Mouse (Mus musculus): ENCODE results near the gene Oaz1. TPM values are rescaled to one million over a fixed set of nuclear protein-coding genes. Genes with fewer than 3 reads are reported as not detected.

The Oaz1 gene
- 1,342 and 1,351 TPM in 2 replicates for polyA plus RNA-seq (2015; fragmentation: Nextera tagmentation; extraction: Ambion mirVana)

- no peaks in the 10 kb centered on the region for H3K27me3 ChIP-seq (replicated peaks; ENCODE audit: control insufficient read depth, insufficient read depth, low read length)
- H3K9ac ChIP-seq (replicated peaks; ENCODE audit: low read depth, low read length) = peak within 1 kb of the TSS; percentile 90
- WGBS = under 1% methylated on average over 79 of the region's 82 CpGs
- H3K4me2 ChIP-seq (ENCODE audit: low read length) = peak within 1 kb of the TSS; percentile 96
- H3K36me3 ChIP-seq (ENCODE audit: control insufficient read depth, insufficient read depth) = peaks cover 10% of the 10 kb centered on the region
- peak within 1 kb of the TSS; percentile 92 for H3K27ac ChIP-seq (ENCODE audit: low read length)
- peak; percentile 98 for ATAC-seq
- peaks cover 25% of the 10 kb centered on the region for H3K4me1 ChIP-seq (replicated peaks; ENCODE audit: control insufficient read depth, insufficient read depth, low read length)
- H3K4me3 ChIP-seq (replicated peaks; ENCODE audit: low read length) = peak within 1 kb of the TSS; percentile 84
- H3K9me3 ChIP-seq (ENCODE audit: control insufficient read depth, low read length) = no peaks in the 10 kb centered on the region
These were observed at the start of gene Oaz1 for GRCm38 (mm10) chr10:80826151-80827062. Gene Oaz1 (plus strand): TSS chr10:80826656.

DNA sequence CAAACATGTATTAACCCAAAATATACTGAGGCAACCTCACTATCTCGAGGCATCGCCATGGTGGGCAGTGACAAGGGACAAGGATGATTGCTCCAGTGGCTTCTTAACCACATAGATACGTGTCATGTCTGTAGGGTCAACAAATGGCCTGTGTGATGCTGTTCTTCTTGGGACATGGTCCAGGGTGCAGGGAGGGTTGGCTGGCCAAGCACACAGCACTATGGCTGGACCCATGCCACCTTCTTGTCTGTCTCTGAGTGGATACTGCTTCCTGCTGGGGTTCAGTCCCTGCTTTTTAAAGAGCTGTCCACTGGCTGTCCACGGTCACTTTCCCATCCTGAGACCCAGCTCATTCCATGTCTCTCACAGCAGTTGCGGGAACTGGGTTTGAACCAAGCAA, 49.3 kb upstream of the Oaz1 start:
- no peak for ATAC-seq
- H3K4me1 ChIP-seq (replicated peaks; ENCODE audit: control insufficient read depth, insufficient read depth, low read length) = peaks cover 7% of the 10 kb centered on the region
- no peaks in the 10 kb centered on the region for H3K27me3 ChIP-seq (replicated peaks; ENCODE audit: control insufficient read depth, insufficient read depth, low read length)
- no peaks in the 10 kb centered on the region for H3K9me3 ChIP-seq (ENCODE audit: control insufficient read depth, low read length)
- 95% methylated on average over 5 of the region's 5 CpGs for whole genome bisulfite sequencing
- H3K9ac ChIP-seq (replicated peaks; ENCODE audit: low read depth, low read length) = no peak overlapping the region
- H3K36me3 ChIP-seq (ENCODE audit: control insufficient read depth, insufficient read depth) = peaks cover 41% of the 10 kb centered on the region
- H3K4me2 ChIP-seq (ENCODE audit: low read length) = no peak overlapping the region
- no peak overlapping the region for H3K27ac ChIP-seq (ENCODE audit: low read length)
- no peak overlapping the region for H3K4me3 ChIP-seq (replicated peaks; ENCODE audit: low read length)

DNA sequence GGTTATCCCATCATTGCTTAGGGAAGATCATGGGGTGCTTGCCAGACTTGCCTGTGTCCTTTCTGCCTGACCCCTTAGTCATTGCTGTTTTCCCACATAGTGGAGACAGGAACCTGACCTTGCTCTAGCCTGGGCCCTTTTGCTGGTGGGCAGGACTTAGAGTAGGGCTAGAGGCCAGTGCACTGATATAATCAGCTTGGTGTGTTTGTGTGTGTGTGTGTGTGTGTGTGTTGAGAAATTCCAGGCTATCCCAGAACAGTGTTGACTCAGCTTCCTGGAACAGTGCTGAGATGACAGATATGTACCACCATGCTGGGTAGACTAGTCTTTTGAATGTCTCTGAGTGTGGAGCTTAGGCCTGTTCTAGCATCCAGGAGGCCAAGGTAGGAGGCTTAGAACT, 46.9 kb upstream of the Oaz1 start:
- Histone ChIP-seq H3K9me3 (ENCODE audit: control insufficient read depth, low read length) (no peaks in the 10 kb centered on the region), H3K9ac (replicated peaks; ENCODE audit: low read depth, low read length) (no peak overlapping the region), H3K4me3 (replicated peaks; ENCODE audit: low read length) (no peak overlapping the region), H3K4me1 (replicated peaks; ENCODE audit: control insufficient read depth, insufficient read depth, low read length) (no peaks in the 10 kb centered on the region; the same call in 1 of the 2 replicates), H3K4me2 (ENCODE audit: low read length) (no peak overlapping the region), H3K36me3 (ENCODE audit: control insufficient read depth, insufficient read depth) (peaks cover 50% of the 10 kb centered on the region), H3K27ac (ENCODE audit: low read length) (no peak overlapping the region), H3K27me3 (replicated peaks; ENCODE audit: control insufficient read depth, insufficient read depth, low read length) (no peaks in the 10 kb centered on the region)
- ATAC-seq = no peak

- Histone ChIP-seq H3K9ac (replicated peaks; ENCODE audit: low read depth, low read length) (no peak overlapping the region), H3K4me2 (ENCODE audit: low read length) (no peak overlapping the region), H3K9me3 (ENCODE audit: control insufficient read depth, low read length) (no peaks in the 10 kb centered on the region), H3K4me1 (replicated peaks; ENCODE audit: control insufficient read depth, insufficient read depth, low read length) (no peaks in the 10 kb centered on the region), H3K27ac (ENCODE audit: low read length) (no peak overlapping the region), H3K36me3 (ENCODE audit: control insufficient read depth, insufficient read depth) (peaks cover 66% of the 10 kb centered on the region), H3K27me3 (replicated peaks; ENCODE audit: control insufficient read depth, insufficient read depth, low read length) (no peaks in the 10 kb centered on the region), H3K4me3 (replicated peaks; ENCODE audit: low read length) (no peak overlapping the region)
- ATAC-seq = no peak
- WGBS = 96% methylated on average over 2 of the region's 2 CpGs
These were observed 42.2 kb upstream of the Oaz1 start for GRCm38 (mm10) chr10:80784302-80784701.

GRCm38 (mm10) chr10:80784871-80785270, 41.6 kb upstream of the Oaz1 start:
- no peaks in the 10 kb centered on the region for H3K9me3 ChIP-seq (ENCODE audit: control insufficient read depth, low read length)
- H3K27ac ChIP-seq (ENCODE audit: low read length) = no peak overlapping the region
- H3K4me2 ChIP-seq (ENCODE audit: low read length) = no peak overlapping the region
- H3K27me3 ChIP-seq (replicated peaks; ENCODE audit: control insufficient read depth, insufficient read depth, low read length) = no peaks in the 10 kb centered on the region
- H3K4me3 ChIP-seq (replicated peaks; ENCODE audit: low read length) = no peak overlapping the region
- no peak overlapping the region for H3K9ac ChIP-seq (replicated peaks; ENCODE audit: low read depth, low read length)
- ATAC-seq = no peak
- H3K36me3 ChIP-seq (ENCODE audit: control insufficient read depth, insufficient read depth) = peaks cover 69% of the 10 kb centered on the region
- no peaks in the 10 kb centered on the region for H3K4me1 ChIP-seq (replicated peaks; ENCODE audit: control insufficient read depth, insufficient read depth, low read length)
- 80% methylated on average over 12 of the region's 12 CpGs for WGBS

GRCm38 (mm10) chr10:80785963-80786362, 40.5 kb upstream of the Oaz1 start:
- Histone ChIP-seq H3K9me3 (ENCODE audit: control insufficient read depth, low read length) (no peaks in the 10 kb centered on the region), H3K4me2 (ENCODE audit: low read length) (no peak overlapping the region), H3K27ac (ENCODE audit: low read length) (no peak overlapping the region), H3K9ac (replicated peaks; ENCODE audit: low read depth, low read length) (no peak overlapping the region), H3K36me3 (ENCODE audit: control insufficient read depth, insufficient read depth) (peaks cover 74% of the 10 kb centered on the region), H3K27me3 (replicated peaks; ENCODE audit: control insufficient read depth, insufficient read depth, low read length) (no peaks in the 10 kb centered on the region), H3K4me3 (replicated peaks; ENCODE audit: low read length) (no peak overlapping the region), H3K4me1 (replicated peaks; ENCODE audit: control insufficient read depth, insufficient read depth, low read length) (no peaks in the 10 kb centered on the region)
- no peak for ATAC-seq
- WGBS = 95% methylated on average over 11 of the region's 11 CpGs

DNA sequence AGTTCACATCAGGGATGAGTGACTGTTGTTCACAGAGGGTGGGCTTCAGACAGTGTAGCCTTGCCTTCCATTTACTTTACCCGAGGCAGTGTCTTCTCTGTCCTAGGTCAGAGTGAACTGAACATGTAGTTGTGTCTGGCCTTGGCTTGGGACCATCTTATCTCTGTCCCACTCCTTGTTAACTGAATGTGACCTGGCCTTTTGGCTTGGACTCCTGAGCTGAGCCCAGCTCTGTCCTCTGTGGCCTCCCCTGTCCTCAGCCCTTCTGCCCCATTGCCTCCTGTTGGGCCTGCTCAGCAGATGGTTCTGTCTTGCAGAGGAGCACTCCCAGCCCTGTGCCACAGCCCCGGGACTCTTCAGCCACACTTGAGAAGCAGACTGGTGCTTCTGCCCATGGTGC, 38.9 kb upstream of the Oaz1 start:
- peaks cover 70% of the 10 kb centered on the region for H3K36me3 ChIP-seq (ENCODE audit: control insufficient read depth, insufficient read depth)
- no peak overlapping the region for H3K27ac ChIP-seq (ENCODE audit: low read length)
- H3K4me1 ChIP-seq (replicated peaks; ENCODE audit: control insufficient read depth, insufficient read depth, low read length) = 0 out of 2 replicates have a peak, but pooled peaks cover 3% of the 10 kb centered on the region
- no peak overlapping the region for H3K4me3 ChIP-seq (replicated peaks; ENCODE audit: low read length)
- no peak for ATAC-seq
- H3K9me3 ChIP-seq (ENCODE audit: control insufficient read depth, low read length) = no peaks in the 10 kb centered on the region
- no peak overlapping the region for H3K4me2 ChIP-seq (ENCODE audit: low read length)
- 79% methylated on average over 2 of the region's 2 CpGs for WGBS
- H3K27me3 ChIP-seq (replicated peaks; ENCODE audit: control insufficient read depth, insufficient read depth, low read length) = no peaks in the 10 kb centered on the region
- no peak overlapping the region for H3K9ac ChIP-seq (replicated peaks; ENCODE audit: low read depth, low read length)

- 92% methylated on average over 19 of the region's 19 CpGs for WGBS
- H3K4me1 ChIP-seq (replicated peaks; ENCODE audit: control insufficient read depth, insufficient read depth, low read length) = 0 out of 2 replicates have a peak, but pooled peaks cover 3% of the 10 kb centered on the region
- no peak overlapping the region for H3K9ac ChIP-seq (replicated peaks; ENCODE audit: low read depth, low read length)
- no peak overlapping the region for H3K4me2 ChIP-seq (ENCODE audit: low read length)
- no peak overlapping the region for H3K4me3 ChIP-seq (replicated peaks; ENCODE audit: low read length)
- H3K9me3 ChIP-seq (ENCODE audit: control insufficient read depth, low read length) = no peaks in the 10 kb centered on the region
- H3K36me3 ChIP-seq (ENCODE audit: control insufficient read depth, insufficient read depth) = peaks cover 50% of the 10 kb centered on the region
- H3K27ac ChIP-seq (ENCODE audit: low read length) = no peak overlapping the region
- no peaks in the 10 kb centered on the region for H3K27me3 ChIP-seq (replicated peaks; ENCODE audit: control insufficient read depth, insufficient read depth, low read length)
- no peak for ATAC-seq
These were observed 35.6 kb upstream of the Oaz1 start for GRCm38 (mm10) chr10:80790761-80791404.

DNA sequence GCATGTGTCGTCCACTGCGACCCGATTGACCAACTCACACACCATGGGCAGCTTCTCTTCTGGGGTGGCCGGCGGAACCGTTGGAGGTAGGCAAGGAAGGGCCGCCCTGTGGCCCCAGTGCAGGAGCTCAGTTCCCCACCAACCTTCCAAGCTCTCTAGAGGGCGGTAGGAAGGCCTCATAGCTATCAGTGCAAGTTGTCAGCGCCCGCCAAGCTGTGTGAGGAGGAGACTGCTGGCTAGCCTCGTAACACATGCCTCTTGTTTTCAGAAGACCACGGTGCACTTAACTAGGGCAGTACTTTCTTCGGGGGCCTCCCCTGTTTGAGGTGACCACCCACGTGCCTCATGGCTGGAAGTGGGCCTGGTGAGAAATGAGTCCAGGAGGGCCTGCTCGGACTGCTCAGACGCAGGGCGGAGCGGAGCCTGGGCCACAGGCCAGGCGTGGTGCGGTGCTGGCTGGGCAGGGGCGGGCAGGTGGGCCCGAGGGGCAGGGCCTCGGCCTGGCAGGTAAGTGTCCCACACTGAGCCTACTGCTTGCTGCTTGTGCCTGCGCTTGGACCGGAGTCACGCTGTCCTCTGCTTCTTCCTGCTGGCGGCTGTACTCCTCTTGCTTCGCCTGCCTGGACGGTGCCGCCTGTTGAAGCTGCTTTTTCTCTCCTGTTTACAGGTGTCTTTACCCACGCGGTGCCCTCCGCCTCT, 34.8 kb upstream of the Oaz1 start:
- no peak overlapping the region for H3K9ac ChIP-seq (replicated peaks; ENCODE audit: low read depth, low read length)
- no peak overlapping the region for H3K4me3 ChIP-seq (replicated peaks; ENCODE audit: low read length)
- WGBS = 81% methylated on average over 31 of the region's 33 CpGs
- H3K4me1 ChIP-seq (replicated peaks; ENCODE audit: control insufficient read depth, insufficient read depth, low read length) = peaks cover 6% of the 10 kb centered on the region
- no peaks in the 10 kb centered on the region for H3K9me3 ChIP-seq (ENCODE audit: control insufficient read depth, low read length)
- H3K27ac ChIP-seq (ENCODE audit: low read length) = no peak overlapping the region
- no peaks in the 10 kb centered on the region for H3K27me3 ChIP-seq (replicated peaks; ENCODE audit: control insufficient read depth, insufficient read depth, low read length)
- peaks cover 46% of the 10 kb centered on the region for H3K36me3 ChIP-seq (ENCODE audit: control insufficient read depth, insufficient read depth)
- no peak overlapping the region for H3K4me2 ChIP-seq (ENCODE audit: low read length)
- ATAC-seq = no peak
